Mouse (Mus musculus) liver, postnatal 0 days (tissue): ENCODE data around the gene Map3k4.

Experiments used
- CTCF ChIP-seq: sonication (generic); IDR thresholded peaks from 2 replicates; pipeline ENCODE4 v1.5.1; 2016; ENCODE audit warnings: antibody characterized with exemption, low read depth
- EP300 ChIP-seq: IDR thresholded peaks from 2 replicates; pipeline ENCODE4 v1.6.1; 2016; ENCODE audit warnings: antibody characterized with exemption, low read depth, mild to moderate bottlenecking

DNA sequence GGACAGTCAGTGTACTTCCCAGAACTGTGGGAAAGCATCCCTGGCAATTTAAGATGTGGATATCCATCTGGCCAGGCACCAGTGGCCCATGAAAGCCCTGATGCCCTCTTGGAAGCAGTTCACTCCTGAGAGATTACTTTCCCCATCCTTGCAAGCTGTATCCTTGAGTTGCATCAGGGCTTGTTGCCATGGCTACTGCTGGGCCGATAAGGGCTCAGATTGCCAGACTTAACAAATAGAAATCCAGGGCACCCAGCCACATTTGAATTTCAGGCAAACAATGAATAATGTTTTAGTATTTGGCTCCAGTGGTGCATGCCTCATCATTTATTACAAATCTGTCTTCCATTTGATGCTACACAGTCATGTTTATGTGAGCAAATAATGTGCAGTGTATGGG is 130.8 kb downstream of the Map3k4 start:
- TF ChIP-seq CTCF (no peak), EP300 (no peak)
